Mouse (Mus musculus) kidney, postnatal 4 days (tissue): ENCODE measurements around the gene Six6.

Experiments
- DNase-seq, 2 experiments: peaks; one replicate each; pipeline ENCODE4 v3.0.0; 2021; ENCODE audit warnings: mixed read lengths in 2 of 2

Six6 gene

GRCm38 (mm10) chr12:72957829-72958424 is 18.2 kb downstream of the Six6 start:
- DNase-seq, result no peak

DNA sequence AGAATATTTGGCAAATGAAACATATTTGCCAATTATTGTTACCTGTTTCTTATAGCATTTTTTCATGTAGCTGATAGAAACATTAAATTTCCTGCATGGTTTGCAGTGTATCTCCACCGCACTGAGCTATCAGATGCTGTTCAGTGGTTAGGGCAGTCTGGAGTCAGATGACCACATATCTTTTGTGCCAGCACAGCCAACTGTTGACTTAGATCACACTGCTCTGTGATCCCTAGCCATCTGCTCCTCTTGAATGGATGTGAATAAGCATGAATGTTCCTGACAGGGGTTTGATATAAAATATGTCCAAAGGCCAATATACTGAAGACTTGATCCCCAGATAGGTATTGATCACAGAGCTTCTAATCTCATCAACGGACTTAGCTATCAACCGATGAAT is 18.8 kb downstream of the Six6 start:
- no peak for DNase-seq

DNA sequence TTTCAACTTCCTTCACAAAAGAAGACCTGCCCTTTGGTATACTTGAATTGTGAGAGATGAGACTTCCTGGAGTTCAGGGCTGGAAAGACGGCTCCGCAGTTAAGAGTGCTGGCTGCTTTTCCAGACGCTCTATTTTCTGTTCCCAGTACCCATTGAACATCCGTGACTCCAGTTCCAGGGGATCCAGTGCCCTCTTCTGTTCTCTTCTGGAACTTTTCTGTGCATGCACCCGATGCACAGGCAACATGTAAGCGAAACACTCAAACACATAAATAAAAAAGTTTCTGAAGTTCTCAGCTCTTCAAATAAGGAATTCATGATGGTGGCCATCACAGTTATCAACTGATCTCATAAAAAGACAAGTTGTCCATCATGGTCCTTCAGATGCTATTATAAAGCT is 23.1 kb downstream of the Six6 start:
- no peak for DNase-seq

DNA sequence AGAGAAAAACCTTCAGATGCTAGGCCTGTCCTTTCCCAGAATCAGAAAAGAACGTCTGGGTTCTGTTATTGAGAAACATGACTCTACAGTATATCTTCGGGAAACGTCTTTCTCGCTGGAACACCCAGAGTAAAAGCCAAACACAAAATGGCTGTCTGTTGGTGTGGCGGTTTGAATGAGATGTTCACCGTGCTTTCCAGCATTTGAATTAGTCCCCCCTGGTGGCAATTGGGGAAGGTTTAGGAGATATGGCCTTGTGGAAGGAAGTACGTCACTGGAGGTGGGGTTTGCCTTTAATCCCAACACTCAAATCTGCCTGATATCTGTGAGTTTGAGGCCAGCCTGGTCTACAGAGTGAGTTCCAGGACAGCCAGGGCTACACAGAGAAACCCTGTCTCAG is 27.8 kb downstream of the Six6 start:
- DNase-seq, result no peak

- no peak for DNase-seq
Observed at GRCm38 (mm10) chr12:72970620-72971019, 30.9 kb downstream of the Six6 start.

DNA sequence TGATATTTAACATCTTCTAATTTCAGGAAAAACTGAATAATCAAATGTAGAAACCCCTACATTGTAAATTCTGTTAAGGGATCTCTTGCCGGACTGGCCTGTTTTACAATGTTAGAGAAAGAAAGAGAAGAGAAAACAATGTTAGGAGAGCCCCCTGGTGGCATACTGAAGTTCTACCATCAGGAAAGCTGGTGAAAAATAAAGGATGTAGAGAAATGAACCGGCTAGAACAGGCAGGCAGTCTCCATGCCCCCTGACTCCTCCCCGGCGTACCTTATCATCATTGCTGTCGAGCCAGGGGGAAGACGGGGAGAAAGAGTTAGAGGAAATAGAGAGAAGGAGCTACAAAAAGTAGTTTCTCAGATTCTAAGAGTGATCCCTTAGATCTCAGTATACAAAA is 33.5 kb downstream of the Six6 start:
- peak; percentile 63 to 70 for DNase-seq

DNA sequence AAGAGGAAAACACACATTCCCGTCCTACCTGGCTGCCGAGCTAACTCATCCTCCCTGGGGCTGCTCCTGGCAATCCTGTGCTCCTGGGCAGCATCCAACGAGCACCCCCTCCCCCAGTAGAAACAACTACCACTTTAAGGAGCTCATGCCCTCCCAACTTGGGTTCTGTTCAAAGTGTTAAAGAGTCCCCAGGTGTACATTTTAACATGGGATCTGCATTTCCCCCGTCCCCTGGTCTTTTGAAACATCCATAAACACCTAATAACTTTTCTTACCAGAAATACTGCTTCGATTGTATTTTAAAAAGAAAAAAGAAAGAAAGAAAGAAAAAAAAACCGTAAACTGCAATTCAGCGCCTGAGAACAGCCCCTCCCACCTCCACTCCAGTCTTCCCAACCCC is 36.5 kb downstream of the Six6 start:
- DNase-seq, result no peak

DNA sequence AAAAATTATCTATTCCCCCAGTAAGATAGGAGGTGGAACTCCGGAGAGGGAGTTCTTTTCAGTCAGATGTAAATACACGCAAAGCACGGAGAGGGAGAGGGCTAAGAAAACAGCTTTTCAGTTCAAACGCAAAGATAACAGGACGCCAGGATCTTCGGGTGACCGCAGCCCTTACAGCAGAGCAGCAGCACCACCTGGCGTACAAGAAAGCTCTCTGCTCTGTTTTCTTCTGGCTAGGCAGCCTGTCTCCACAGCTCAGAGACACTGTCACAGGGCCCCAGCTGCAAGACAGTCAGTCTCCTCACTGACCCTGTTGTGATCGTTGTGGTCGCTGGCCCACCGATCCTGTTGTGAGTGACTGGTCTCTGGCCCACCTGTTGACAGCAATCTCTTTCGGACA is 37.0 kb downstream of the Six6 start:
- DNase-seq, result peak; percentile 80 to 84

- no peak for DNase-seq
Observed at GRCm38 (mm10) chr12:72977851-72978250, 38.2 kb downstream of the Six6 start.

DNA sequence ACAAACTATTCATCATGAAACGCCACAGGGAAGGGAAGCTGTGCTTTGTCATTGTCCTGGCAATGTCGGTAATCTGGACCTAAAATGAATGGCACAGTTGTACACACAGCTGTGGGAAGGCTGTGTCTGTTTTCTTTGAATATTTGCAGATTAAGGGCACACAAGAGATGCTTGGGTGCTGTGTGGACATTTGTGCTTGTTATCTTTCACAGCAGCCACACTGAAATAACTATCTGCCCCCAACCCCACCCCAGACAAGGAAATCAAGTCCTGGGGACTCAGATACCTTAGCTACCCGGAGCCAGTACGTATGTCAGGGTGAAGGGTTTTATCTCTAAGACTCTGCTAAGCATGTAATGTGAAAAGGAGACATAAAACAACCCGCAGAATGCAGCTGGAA is 39.5 kb downstream of the Six6 start:
- DNase-seq, result no peak

DNA sequence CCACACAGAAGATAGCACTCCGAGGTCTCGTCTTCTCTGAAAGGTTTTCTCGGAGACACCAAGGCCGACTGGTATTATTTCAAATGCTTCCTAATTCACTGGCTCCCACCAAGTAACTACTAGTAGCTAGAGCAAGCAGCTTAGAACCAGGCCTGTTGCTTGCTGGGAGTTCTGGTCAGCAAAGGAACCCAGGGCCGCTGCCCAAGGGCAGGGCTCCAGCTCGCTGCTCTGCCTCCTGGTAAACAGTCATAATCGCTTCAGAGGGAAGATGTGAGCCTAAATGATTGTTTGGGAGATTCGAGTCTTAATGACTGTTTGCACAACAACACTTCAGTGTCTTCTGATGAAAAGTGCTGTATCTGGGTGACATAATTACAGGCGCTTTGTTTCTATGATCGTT is 42.9 kb downstream of the Six6 start:
- no peak for DNase-seq

GRCm38 (mm10) chr12:72983071-72983857 is 43.6 kb downstream of the Six6 start:
- DNase-seq, result no peak
